Mouse (Mus musculus): ENCODE data around the gene Grip1. TPM values are rescaled to one million over a fixed set of nuclear protein-coding genes. Genes with fewer than 3 reads are reported as not detected.

Gene Grip1
- polyA plus RNA-seq, 1 experiment from 2014 or later = 4.1 TPM

DNA sequence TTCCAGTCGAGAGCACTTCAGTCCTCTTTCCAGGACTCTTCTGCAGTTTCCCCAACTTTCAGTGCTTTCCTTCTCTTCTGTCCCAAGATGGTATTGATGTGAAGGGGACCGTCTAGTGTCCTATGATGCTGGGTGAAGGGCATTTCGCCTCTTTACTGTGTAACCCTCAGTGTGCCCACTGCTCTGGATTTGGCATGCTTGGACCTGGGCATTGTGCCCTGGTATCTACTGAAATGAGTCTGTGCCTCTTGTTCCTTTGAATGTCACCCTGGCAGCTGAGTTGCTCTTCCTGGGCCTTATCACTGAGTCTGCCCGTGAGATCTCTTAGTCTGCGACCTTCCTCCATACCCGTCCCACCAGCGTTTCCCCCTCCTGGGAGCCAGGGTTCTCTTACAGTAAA, 9.7 kb downstream of the Grip1 start:
- no peaks in the 10 kb centered on the region for H3K9me3 ChIP-seq (replicated peaks)
- H3K9ac ChIP-seq = no peak overlapping the region
- WGBS = 85% methylated on average over 7 of the region's 7 CpGs
- H3K27ac ChIP-seq = no peak overlapping the region
- peaks cover 7% of the 10 kb centered on the region for H3K4me1 ChIP-seq
- no peak overlapping the region for H3K4me2 ChIP-seq
- no peaks in the 10 kb centered on the region for H3K27me3 ChIP-seq
- H3K36me3 ChIP-seq = no peaks in the 10 kb centered on the region
- no peak overlapping the region for H3K4me3 ChIP-seq (replicated peaks)
- no peak for ATAC-seq (replicated peaks; ENCODE audit: low FRiP score)

DNA sequence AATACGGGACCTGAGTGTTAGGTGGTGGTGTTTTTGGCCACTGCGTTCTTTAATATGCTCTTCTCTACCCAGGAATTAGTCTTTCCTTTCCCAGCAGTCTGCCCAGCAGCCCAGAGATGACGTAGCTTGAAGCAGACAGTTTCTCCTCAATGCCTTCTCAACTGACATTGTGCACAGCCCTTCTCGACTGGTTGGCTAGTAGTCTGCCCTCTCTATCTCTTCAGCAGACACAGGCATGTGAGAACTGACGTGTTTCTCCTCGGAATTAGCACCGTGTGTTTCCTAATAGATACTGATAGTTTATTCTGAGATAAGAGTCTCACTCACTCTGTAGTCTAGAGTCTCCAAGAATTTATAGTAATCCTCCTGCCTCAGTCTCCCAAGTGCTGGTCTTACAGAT, 10.2 kb downstream of the Grip1 start:
- H3K4me2 ChIP-seq = no peak overlapping the region

DNA sequence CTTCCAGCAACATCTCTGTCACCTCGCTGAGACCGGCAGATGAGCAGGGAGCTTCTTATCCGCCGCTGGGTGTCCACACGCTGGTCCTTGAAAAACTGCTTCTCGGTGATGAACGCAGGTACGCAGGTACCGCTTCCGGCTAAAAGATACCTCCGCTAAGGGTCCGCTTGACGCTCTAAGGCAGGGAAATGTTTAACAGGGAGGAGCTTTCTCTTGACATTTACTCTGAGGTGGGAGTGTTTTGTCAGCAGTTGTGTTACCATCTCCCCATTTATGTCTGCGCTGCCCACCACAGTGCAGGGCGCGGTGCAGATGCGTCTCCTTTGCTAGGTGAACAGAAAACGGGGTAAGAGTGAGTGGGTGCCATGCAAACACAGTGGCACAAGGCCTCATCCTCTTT, 14.3 kb downstream of the Grip1 start:
- Histone ChIP-seq H3K4me1 (no peaks in the 10 kb centered on the region), H3K4me3 (replicated peaks) (no peak overlapping the region), H3K36me3 (no peaks in the 10 kb centered on the region), H3K9me3 (replicated peaks) (no peaks in the 10 kb centered on the region), H3K4me2 (no peak overlapping the region), H3K27me3 (no peaks in the 10 kb centered on the region), H3K9ac (no peak overlapping the region), H3K27ac (no peak overlapping the region)
- ATAC-seq (replicated peaks; ENCODE audit: low FRiP score) = no peak
- WGBS = 91% methylated on average over 18 of the region's 18 CpGs

More for the DNA sequence above, 10.2 kb downstream of the Grip1 start:
- no peaks in the 10 kb centered on the region for H3K36me3 ChIP-seq
- H3K4me3 ChIP-seq (replicated peaks) = no peak overlapping the region
- H3K9me3 ChIP-seq (replicated peaks) = no peaks in the 10 kb centered on the region
- no peaks in the 10 kb centered on the region for H3K27me3 ChIP-seq
- no peak overlapping the region for H3K9ac ChIP-seq
- no peak overlapping the region for H3K27ac ChIP-seq
- peaks cover 7% of the 10 kb centered on the region for H3K4me1 ChIP-seq
- no peak for ATAC-seq (replicated peaks; ENCODE audit: low FRiP score)
- 83% methylated on average over 7 of the region's 7 CpGs for WGBS

- H3K36me3 ChIP-seq = no peaks in the 10 kb centered on the region
- WGBS = 77% methylated on average over 1 of the region's 1 CpGs
- no peaks in the 10 kb centered on the region for H3K27me3 ChIP-seq
- no peak overlapping the region for H3K4me3 ChIP-seq (replicated peaks)
- no peaks in the 10 kb centered on the region for H3K4me1 ChIP-seq
- no peak overlapping the region for H3K4me2 ChIP-seq
- H3K9me3 ChIP-seq (replicated peaks) = no peaks in the 10 kb centered on the region
- H3K27ac ChIP-seq = no peak overlapping the region
- no peak for ATAC-seq (replicated peaks; ENCODE audit: low FRiP score)
- H3K9ac ChIP-seq = no peak overlapping the region
Measured at GRCm38 (mm10) chr10:119470096-119470495, 16.5 kb downstream of the Grip1 start.

GRCm38 (mm10) chr10:119475166-119475565, 21.5 kb downstream of the Grip1 start:
- no peaks in the 10 kb centered on the region for H3K27me3 ChIP-seq
- no peak overlapping the region for H3K9ac ChIP-seq
- no peak for ATAC-seq (replicated peaks; ENCODE audit: low FRiP score)
- no peaks in the 10 kb centered on the region for H3K36me3 ChIP-seq
- no peak overlapping the region for H3K4me3 ChIP-seq (replicated peaks)
- H3K27ac ChIP-seq = no peak overlapping the region
- 60% methylated on average over 9 of the region's 9 CpGs for WGBS
- H3K4me2 ChIP-seq = no peak overlapping the region
- H3K4me1 ChIP-seq = no peaks in the 10 kb centered on the region
- H3K9me3 ChIP-seq (replicated peaks) = no peaks in the 10 kb centered on the region

GRCm38 (mm10) chr10:119477661-119478060, 24.0 kb downstream of the Grip1 start:
- no peak overlapping the region for H3K9ac ChIP-seq
- no peaks in the 10 kb centered on the region for H3K36me3 ChIP-seq
- peaks cover 1% of the 10 kb centered on the region for H3K4me1 ChIP-seq
- ATAC-seq (replicated peaks; ENCODE audit: low FRiP score) = no peak
- no peaks in the 10 kb centered on the region for H3K27me3 ChIP-seq
- WGBS = 92% methylated on average over 8 of the region's 8 CpGs
- no peak overlapping the region for H3K27ac ChIP-seq
- no peak overlapping the region for H3K4me3 ChIP-seq (replicated peaks)
- H3K4me2 ChIP-seq = no peak overlapping the region
- no peaks in the 10 kb centered on the region for H3K9me3 ChIP-seq (replicated peaks)

DNA sequence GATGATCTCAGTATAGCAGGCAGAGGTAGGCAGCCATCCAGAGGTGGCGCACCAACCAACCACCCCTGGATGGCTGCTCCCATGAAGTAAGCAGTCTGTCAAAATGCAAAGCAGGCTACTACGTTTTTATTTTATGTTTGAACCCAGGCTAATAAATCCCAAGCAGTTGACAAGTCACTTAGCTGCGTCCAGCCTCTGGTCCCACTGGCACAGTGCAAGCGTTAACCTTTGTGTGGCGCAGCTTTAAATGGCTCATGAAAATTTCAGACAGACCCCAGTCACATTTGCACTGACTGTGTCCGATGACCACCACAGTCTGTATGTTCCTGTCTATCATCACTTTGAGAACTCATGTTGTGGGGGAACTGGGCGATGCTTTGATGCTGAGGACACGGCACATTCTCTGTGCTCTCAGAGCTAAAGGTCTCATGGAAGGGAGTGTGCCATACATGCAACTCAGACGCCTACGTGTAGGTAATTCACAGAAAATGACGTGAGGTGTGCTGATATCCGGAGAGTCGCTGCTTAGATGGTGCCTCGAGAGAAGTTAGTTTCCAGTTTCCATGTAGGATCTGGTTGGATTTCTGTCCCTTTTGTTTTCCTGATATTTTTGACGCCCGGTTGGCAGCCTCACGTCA, 29.6 kb downstream of the Grip1 start:
- no peak overlapping the region for H3K4me3 ChIP-seq (replicated peaks)
- WGBS = 47% methylated on average over 17 of the region's 17 CpGs
- no peak overlapping the region for H3K4me2 ChIP-seq
- no peak overlapping the region for H3K9ac ChIP-seq
- H3K4me1 ChIP-seq = peaks cover 14% of the 10 kb centered on the region
- H3K27ac ChIP-seq = no peak overlapping the region
- H3K36me3 ChIP-seq = no peaks in the 10 kb centered on the region
- no peaks in the 10 kb centered on the region for H3K9me3 ChIP-seq (replicated peaks)
- H3K27me3 ChIP-seq = no peaks in the 10 kb centered on the region
- ATAC-seq (replicated peaks; ENCODE audit: low FRiP score) = no peak

GRCm38 (mm10) chr10:119483766-119484165, 30.1 kb downstream of the Grip1 start:
- no peak overlapping the region for H3K4me2 ChIP-seq
- 27% methylated on average over 6 of the region's 6 CpGs for WGBS
- ATAC-seq (replicated peaks; ENCODE audit: low FRiP score) = no peak

GRCm38 (mm10) chr10:119486936-119487335, 33.3 kb downstream of the Grip1 start:
- Histone ChIP-seq H3K4me1 (peaks cover 14% of the 10 kb centered on the region), H3K36me3 (no peaks in the 10 kb centered on the region), H3K9ac (no peak overlapping the region), H3K4me3 (replicated peaks) (no peak overlapping the region), H3K4me2 (no peak overlapping the region), H3K27me3 (no peaks in the 10 kb centered on the region), H3K27ac (no peak overlapping the region), H3K9me3 (replicated peaks) (no peaks in the 10 kb centered on the region)
- ATAC-seq (replicated peaks; ENCODE audit: low FRiP score) = no peak
- 74% methylated on average over 7 of the region's 7 CpGs for WGBS

More at GRCm38 (mm10) chr10:119483766-119484165, 30.1 kb downstream of the Grip1 start:
- H3K27me3 ChIP-seq = no peaks in the 10 kb centered on the region
- peaks cover 14% of the 10 kb centered on the region for H3K4me1 ChIP-seq
- no peak overlapping the region for H3K9ac ChIP-seq
- H3K4me3 ChIP-seq (replicated peaks) = no peak overlapping the region
- H3K27ac ChIP-seq = no peak overlapping the region
- no peaks in the 10 kb centered on the region for H3K9me3 ChIP-seq (replicated peaks)
- no peaks in the 10 kb centered on the region for H3K36me3 ChIP-seq

DNA sequence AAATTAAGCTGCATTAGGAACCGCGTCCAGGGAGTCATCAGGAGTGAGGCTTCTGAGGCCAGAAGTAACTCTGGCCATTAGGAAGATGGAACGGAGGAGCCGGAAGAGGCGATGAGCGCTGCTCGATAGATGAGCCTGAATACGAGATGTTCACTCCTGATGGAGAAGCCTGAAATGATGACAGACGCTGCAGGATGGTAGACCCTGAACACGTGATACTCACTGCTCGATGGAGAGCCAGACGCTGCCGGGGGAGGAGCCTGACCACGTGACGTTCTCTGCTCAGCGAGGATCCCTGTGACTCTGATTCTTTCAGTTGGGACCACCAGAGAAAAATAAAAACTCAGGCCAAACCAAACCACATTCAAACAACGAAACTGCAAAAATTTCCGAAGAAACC, 37.2 kb downstream of the Grip1 start:
- no peak overlapping the region for H3K4me3 ChIP-seq (replicated peaks)
- H3K27ac ChIP-seq = no peak overlapping the region
- no peaks in the 10 kb centered on the region for H3K4me1 ChIP-seq
- H3K9me3 ChIP-seq (replicated peaks) = no peaks in the 10 kb centered on the region; the same call in 1 of the 2 replicates
- H3K4me2 ChIP-seq = no peak overlapping the region
- no peak for ATAC-seq (replicated peaks; ENCODE audit: low FRiP score)
- H3K27me3 ChIP-seq = no peaks in the 10 kb centered on the region
- H3K9ac ChIP-seq = no peak overlapping the region
- no peaks in the 10 kb centered on the region for H3K36me3 ChIP-seq
- WGBS = 92% methylated on average over 18 of the region's 18 CpGs

DNA sequence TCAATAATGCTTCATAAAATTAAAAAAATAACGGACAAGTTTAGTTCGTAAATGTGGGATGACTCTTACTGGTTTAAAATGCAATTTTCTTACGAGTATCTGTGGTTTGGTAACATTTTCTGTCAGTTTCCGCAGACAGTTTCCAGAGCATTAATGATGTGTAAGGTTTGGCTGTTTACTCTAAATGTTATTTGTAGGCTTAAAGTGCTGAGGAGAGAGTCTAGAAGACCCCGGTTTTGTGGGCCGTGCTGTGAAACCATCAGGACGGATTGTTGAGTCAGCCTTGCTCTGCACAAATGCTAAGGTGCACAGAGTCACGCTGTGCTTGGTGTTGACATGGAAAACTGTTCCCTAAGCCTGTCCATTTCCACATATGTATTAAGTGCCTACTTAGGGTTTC, 41.7 kb downstream of the Grip1 start:
- peaks cover 4% of the 10 kb centered on the region; the same call in 1 of the 2 replicates for H3K9me3 ChIP-seq (replicated peaks)
- H3K36me3 ChIP-seq = no peaks in the 10 kb centered on the region
- ATAC-seq (replicated peaks; ENCODE audit: low FRiP score) = no peak
- no peaks in the 10 kb centered on the region for H3K4me1 ChIP-seq
- H3K4me2 ChIP-seq = no peak overlapping the region
- 85% methylated on average over 8 of the region's 8 CpGs for WGBS
- H3K9ac ChIP-seq = no peak overlapping the region
- no peak overlapping the region for H3K27ac ChIP-seq
- H3K4me3 ChIP-seq (replicated peaks) = no peak overlapping the region
- H3K27me3 ChIP-seq = no peaks in the 10 kb centered on the region

- WGBS = 40% methylated on average over 5 of the region's 5 CpGs
- Histone ChIP-seq H3K9ac (no peak overlapping the region), H3K4me2 (no peak overlapping the region), H3K9me3 (replicated peaks) (peaks cover 5% of the 10 kb centered on the region; the same call in 1 of the 2 replicates), H3K4me3 (replicated peaks) (no peak overlapping the region), H3K36me3 (no peaks in the 10 kb centered on the region), H3K27ac (no peak overlapping the region), H3K4me1 (no peaks in the 10 kb centered on the region), H3K27me3 (no peaks in the 10 kb centered on the region)
- ATAC-seq (replicated peaks; ENCODE audit: low FRiP score) = no peak
Measured at GRCm38 (mm10) chr10:119496221-119496620, 42.6 kb downstream of the Grip1 start.

DNA sequence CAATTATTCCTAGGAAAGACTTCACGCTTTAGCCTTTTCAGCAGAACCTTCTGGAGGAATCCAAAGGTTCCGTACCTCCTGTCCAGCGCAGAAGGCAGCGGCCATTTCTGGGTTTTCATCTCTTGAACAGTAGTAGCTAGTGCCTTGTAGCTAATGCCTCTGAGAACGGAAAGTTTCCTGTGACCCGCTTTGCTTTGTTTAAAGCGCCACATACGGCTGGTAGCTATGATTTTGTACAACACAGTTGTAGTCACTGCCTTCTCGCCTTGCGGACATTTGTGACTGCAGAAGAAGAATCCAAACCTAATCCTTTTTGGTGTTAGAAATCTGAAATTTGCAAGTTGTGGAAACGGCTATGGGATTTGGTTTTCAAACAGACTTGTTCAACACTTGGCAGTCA, 68.1 kb downstream of the Grip1 start:
- Histone ChIP-seq H3K9ac (no peak overlapping the region), H3K4me1 (no peaks in the 10 kb centered on the region), H3K36me3 (no peaks in the 10 kb centered on the region), H3K4me3 (replicated peaks) (no peak overlapping the region), H3K27me3 (no peaks in the 10 kb centered on the region), H3K27ac (no peak overlapping the region), H3K4me2 (no peak overlapping the region), H3K9me3 (replicated peaks) (no peaks in the 10 kb centered on the region; the same call in 1 of the 2 replicates)
- no peak for ATAC-seq (replicated peaks; ENCODE audit: low FRiP score)
- 95% methylated on average over 11 of the region's 11 CpGs for WGBS
